Mouse (Mus musculus) stomach, postnatal 0 days (tissue): Measurements from ENCODE around the gene Mrps14.

Source experiments
- CTCF ChIP-seq: IDR thresholded peaks from 2 replicates; pipeline ENCODE4 v1.5.1; 2016; ENCODE audit warnings: antibody characterized with exemption, low read depth, mild to moderate bottlenecking, moderate library complexity
- EP300 ChIP-seq: optimal IDR thresholded peaks from 2 replicates; pipeline ENCODE3; 2016; ENCODE audit warnings: antibody characterized with exemption

- TF ChIP-seq CTCF = peak; percentile 92
- TF ChIP-seq EP300 = no peak
Measured at GRCm38 (mm10) chr1:160184506-160184905, 10.5 kb upstream of the Mrps14 start.
